Mouse (Mus musculus): ENCODE measurements around the gene Prss38.

Prss38 gene

GRCm38 (mm10) chr11:59375475-59375874 is at the start of gene Prss38:
Gene Prss38, minus strand, starts transcription at chr11:59375657.
- no peak for DNase-seq (ENCODE audit: low read depth, low spot score)

- DNase-seq (ENCODE audit: low read depth, low spot score) = no peak
Measured at GRCm38 (mm10) chr11:59423010-59423588, 47.6 kb upstream of the Prss38 start.

- DNase-seq (ENCODE audit: low read depth, low spot score) = no peak
Measured at GRCm38 (mm10) chr11:59421967-59422366, 46.5 kb upstream of the Prss38 start.

- DNase-seq (ENCODE audit: low read depth, low spot score) = no peak
Measured at GRCm38 (mm10) chr11:59421436-59421835, 46.0 kb upstream of the Prss38 start.

- no peak for DNase-seq (ENCODE audit: low read depth, low spot score)
Measured at GRCm38 (mm10) chr11:59418708-59419107, 43.3 kb upstream of the Prss38 start.

- DNase-seq (ENCODE audit: low read depth, low spot score) = no peak
Measured at GRCm38 (mm10) chr11:59412999-59413863, 37.8 kb upstream of the Prss38 start.

GRCm38 (mm10) chr11:59412058-59412457 is 36.6 kb upstream of the Prss38 start:
- no peak for DNase-seq (ENCODE audit: low read depth, low spot score)

GRCm38 (mm10) chr11:59410851-59411250 is 35.4 kb upstream of the Prss38 start:
- DNase-seq (ENCODE audit: low read depth, low spot score) = no peak

GRCm38 (mm10) chr11:59405761-59406160 is 30.3 kb upstream of the Prss38 start:
- no peak for DNase-seq (ENCODE audit: low read depth, low spot score)

- no peak for DNase-seq (ENCODE audit: low read depth, low spot score)
Measured at GRCm38 (mm10) chr11:59400876-59401275, 25.4 kb upstream of the Prss38 start.

GRCm38 (mm10) chr11:59399830-59400229 is 24.4 kb upstream of the Prss38 start:
- DNase-seq (ENCODE audit: low read depth, low spot score) = no peak

- DNase-seq (ENCODE audit: low read depth, low spot score) = no peak
Measured at GRCm38 (mm10) chr11:59397536-59398371, 22.3 kb upstream of the Prss38 start.

- no peak for DNase-seq (ENCODE audit: low read depth, low spot score)
Measured at GRCm38 (mm10) chr11:59394451-59394850, 19.0 kb upstream of the Prss38 start.

GRCm38 (mm10) chr11:59393591-59393990 is 18.1 kb upstream of the Prss38 start:
- DNase-seq (ENCODE audit: low read depth, low spot score) = no peak

- DNase-seq (ENCODE audit: low read depth, low spot score) = peak; percentile 27
Measured at GRCm38 (mm10) chr11:59392300-59392699, 16.8 kb upstream of the Prss38 start.

GRCm38 (mm10) chr11:59390470-59390869 is 15.0 kb upstream of the Prss38 start:
- DNase-seq (ENCODE audit: low read depth, low spot score) = no peak

GRCm38 (mm10) chr11:59389617-59390016 is 14.2 kb upstream of the Prss38 start:
- DNase-seq (ENCODE audit: low read depth, low spot score) = no peak

GRCm38 (mm10) chr11:59388806-59389205 is 13.3 kb upstream of the Prss38 start:
- no peak for DNase-seq (ENCODE audit: low read depth, low spot score)

GRCm38 (mm10) chr11:59387471-59387870 is 12.0 kb upstream of the Prss38 start:
- no peak for DNase-seq (ENCODE audit: low read depth, low spot score)

- no peak for DNase-seq (ENCODE audit: low read depth, low spot score)
Measured at GRCm38 (mm10) chr11:59385123-59385522, 9.7 kb upstream of the Prss38 start.

GRCm38 (mm10) chr11:59384441-59384959 is 9.0 kb upstream of the Prss38 start:
- peak; percentile 56 for DNase-seq (ENCODE audit: low read depth, low spot score)

GRCm38 (mm10) chr11:59379547-59379946 is 4.1 kb upstream of the Prss38 start:
- no peak for DNase-seq (ENCODE audit: low read depth, low spot score)

Measured in skeletal muscle tissue, adult 2 months (tissue).